Mouse (Mus musculus) stomach, postnatal 0 days (tissue): ENCODE results near the gene Pld4. TPM values are rescaled to one million over a fixed set of nuclear protein-coding genes. Genes with fewer than 3 reads are reported as not detected.

ENCODE experiments used
- ATAC-seq: fragments of 200-750 bp; cut with Nextera tagmentation; 2 replicates; pipeline ENCODE4 v1.8.0; 2017; ENCODE audit not compliant: low FRiP score, low TSS enrichment
- DNase-seq: peaks from one replicate; pipeline ENCODE4 v3.0.0-alpha.2; 2016; ENCODE audit warnings: low spot score
- H3K27ac ChIP-seq: fragments of 300-500 bp; sonication (generic); replicated peaks from 2 replicates; pipeline ENCODE4 v1.5.1; 2014; ENCODE audit warnings: mild to moderate bottlenecking, control low read depth
- H3K27me3 ChIP-seq: fragments of 300-500 bp; sonication (generic); 2 replicates; pipeline ENCODE4 v1.6.1; 2014; ENCODE audit warnings: low read length; ENCODE audit not compliant: control insufficient read depth, insufficient read depth
- H3K36me3 ChIP-seq: fragments of 300-500 bp; sonication (generic); 2 replicates; pipeline ENCODE4 v1.6.1; 2014; ENCODE audit warnings: low read length, mixed read lengths; ENCODE audit not compliant: control insufficient read depth, insufficient read depth
- H3K4me1 ChIP-seq: fragments of 300-500 bp; sonication (generic); replicated peaks from 2 replicates; pipeline ENCODE4 v1.6.1; 2014; ENCODE audit warnings: antibody characterized with exemption; ENCODE audit not compliant: control insufficient read depth, insufficient read depth
- H3K4me2 ChIP-seq: fragments of 300-500 bp; sonication (generic); replicated peaks from 2 replicates; pipeline ENCODE4 v1.6.1; 2014; ENCODE audit warnings: low read depth, mild to moderate bottlenecking, control low read depth, moderate library complexity
- H3K4me3 ChIP-seq: fragments of 300-500 bp; sonication (generic); 2 replicates; pipeline ENCODE4 v1.5.1; 2014; ENCODE audit warnings: low read depth, low read length, control low read depth
- H3K9ac ChIP-seq: fragments of 300-500 bp; sonication (generic); 2 replicates; pipeline ENCODE4 v1.6.1; 2014; ENCODE audit warnings: mild to moderate bottlenecking, low read length, control low read depth, mixed read lengths
- H3K9me3 ChIP-seq: fragments of 300-500 bp; sonication (generic); 2 replicates; pipeline ENCODE4 v1.6.1; 2016; ENCODE audit warnings: low read length; ENCODE audit not compliant: control insufficient read depth
- CTCF ChIP-seq: IDR thresholded peaks from 2 replicates; pipeline ENCODE4 v1.5.1; 2016; ENCODE audit warnings: antibody characterized with exemption, low read depth, mild to moderate bottlenecking, moderate library complexity
- EP300 ChIP-seq: optimal IDR thresholded peaks from 2 replicates; pipeline ENCODE3; 2016; ENCODE audit warnings: antibody characterized with exemption
- WGBS: fragments of 180-500 bp; shearing (Covaris S2); extraction: QIAGEN DNeasy Blood & Tissue Kit; methylation state at CpG from one replicate; pipeline ENCODE4 v1.1.7; 2014; 5-methylcytosine and 5-hydroxymethylcytosine counted together
- polyA plus RNA-seq: library from polyadenylated mRNA; unstranded; fragments of >200 nt; fragmentation: Nextera tagmentation; extraction: Ambion mirVana; gene quantifications from 2 replicates; pipeline ENCODE4 v1.2.1, GENCODE M21; 2015

The Pld4 gene
- polyA plus RNA-seq, 1 experiment from 2014 or later: 9.8 TPM

GRCm38 (mm10) chr12:112808212-112808586, 47.7 kb downstream of the Pld4 start:
- Histone ChIP-seq H3K27ac (peak overlapping the region; percentile 40; the same call in 1 of the 2 replicates), H3K4me1 (no peaks in the 10 kb centered on the region), H3K36me3 (no peaks in the 10 kb centered on the region; the same call in 1 of the 2 replicates), H3K9ac (peak overlapping the region; percentile 41; the same call in 1 of the 2 replicates), H3K4me3 (peak overlapping the region; percentile 64), H3K9me3 (no peaks in the 10 kb centered on the region), H3K27me3 (no peaks in the 10 kb centered on the region), H3K4me2 (peak overlapping the region; percentile 95)
- no peak for DNase-seq
- WGBS: 54% methylated on average over 5 of the region's 5 CpGs
- ATAC-seq: 0 out of 2 replicates have a peak, but pooled peaks have one; percentile 1
- TF ChIP-seq CTCF: no peak
- TF ChIP-seq EP300: no peak

GRCm38 (mm10) chr12:112808587-112809364, 48.3 kb downstream of the Pld4 start, which contains the start of gene Clba1:
Gene Clba1 (plus strand): TSS chr12:112808937.
- peak within 1 kb of the TSS; percentile 40; the same call in 1 of the 2 replicates for H3K27ac ChIP-seq
- no peaks in the 10 kb centered on the region for H3K9me3 ChIP-seq
- no peaks in the 10 kb centered on the region for H3K4me1 ChIP-seq
- H3K4me2 ChIP-seq: peak within 1 kb of the TSS; percentile 95
- H3K36me3 ChIP-seq: no peaks in the 10 kb centered on the region; the same call in 1 of the 2 replicates
- peak; percentile 88 for ATAC-seq
- 2% methylated on average over 53 of the region's 64 CpGs for WGBS
- H3K9ac ChIP-seq: peak within 1 kb of the TSS; percentile 68
- H3K27me3 ChIP-seq: no peaks in the 10 kb centered on the region
- TF ChIP-seq CTCF (peak; percentile 72), EP300 (no peak)
- H3K4me3 ChIP-seq: peak within 1 kb of the TSS; percentile 64
- peak; percentile 93 for DNase-seq

DNA sequence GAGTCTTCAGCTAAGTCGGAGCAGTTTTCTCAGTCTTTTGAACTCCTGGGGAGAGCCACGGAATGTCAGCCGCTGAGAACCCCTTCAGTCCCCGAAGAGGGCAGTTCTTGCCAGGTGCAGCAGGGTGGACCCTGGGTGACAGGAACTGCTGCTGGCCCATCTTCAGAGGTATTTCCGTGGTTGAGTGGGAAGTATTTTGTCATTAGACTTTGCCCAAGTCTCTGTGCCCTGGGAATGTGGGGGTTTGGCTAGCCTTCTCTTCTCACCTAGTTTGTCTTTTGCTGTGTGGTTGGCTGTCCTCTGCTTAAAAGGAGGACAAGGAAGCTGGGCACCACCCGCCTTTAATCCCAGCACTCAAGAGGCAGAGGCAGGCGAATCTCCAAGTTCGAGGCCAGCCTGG, 49.2 kb downstream of the Pld4 start:
- WGBS: 19% methylated on average over 8 of the region's 8 CpGs
- Histone ChIP-seq H3K4me3 (peak overlapping the region; percentile 64), H3K27me3 (no peaks in the 10 kb centered on the region), H3K9me3 (no peaks in the 10 kb centered on the region), H3K4me1 (no peaks in the 10 kb centered on the region), H3K9ac (peak overlapping the region; percentile 68), H3K36me3 (no peaks in the 10 kb centered on the region; the same call in 1 of the 2 replicates), H3K4me2 (peak overlapping the region; percentile 95), H3K27ac (no peak overlapping the region)
- ATAC-seq (no peak), DNase-seq (no peak)
- no peak for TF ChIP-seq EP300

DNA sequence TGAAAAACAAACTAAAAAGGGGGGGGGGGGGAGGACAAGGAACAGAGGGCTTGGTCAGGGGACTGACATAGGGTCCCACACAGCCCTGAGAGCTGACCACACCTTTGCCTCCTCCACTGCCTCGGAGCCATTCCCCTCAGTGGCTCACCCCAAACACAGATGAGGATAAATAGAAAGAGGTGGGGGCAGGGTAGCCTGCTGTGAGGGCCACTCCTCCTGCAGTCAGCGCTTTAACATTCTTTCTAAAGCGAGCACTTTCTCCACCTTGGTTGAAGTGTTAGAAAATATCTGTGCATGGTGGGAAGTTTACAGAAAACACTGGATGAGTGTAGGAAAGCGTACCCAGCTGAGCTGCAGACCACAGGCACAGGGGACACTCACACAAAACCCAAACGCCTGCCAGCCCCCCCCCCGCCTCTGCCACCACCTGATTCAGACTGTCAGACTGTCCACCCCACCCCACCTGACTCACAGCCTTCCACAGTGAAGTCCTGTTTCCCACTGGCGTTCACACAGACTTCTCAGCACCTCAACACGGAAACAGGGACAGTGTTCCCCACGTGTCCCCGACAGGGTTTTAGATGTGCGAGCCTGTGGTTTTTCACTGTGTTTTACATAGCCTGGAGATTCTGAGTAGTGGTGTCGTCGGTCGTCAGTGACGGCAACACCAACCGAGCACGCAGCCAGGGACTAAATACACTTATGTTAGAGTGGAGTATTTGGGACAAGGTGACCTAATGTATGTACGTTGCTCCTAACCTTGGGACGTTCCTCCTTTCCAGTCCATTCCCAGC, 49.8 kb downstream of the Pld4 start:
- no peak for TF ChIP-seq CTCF
- no peak for TF ChIP-seq EP300

DNA sequence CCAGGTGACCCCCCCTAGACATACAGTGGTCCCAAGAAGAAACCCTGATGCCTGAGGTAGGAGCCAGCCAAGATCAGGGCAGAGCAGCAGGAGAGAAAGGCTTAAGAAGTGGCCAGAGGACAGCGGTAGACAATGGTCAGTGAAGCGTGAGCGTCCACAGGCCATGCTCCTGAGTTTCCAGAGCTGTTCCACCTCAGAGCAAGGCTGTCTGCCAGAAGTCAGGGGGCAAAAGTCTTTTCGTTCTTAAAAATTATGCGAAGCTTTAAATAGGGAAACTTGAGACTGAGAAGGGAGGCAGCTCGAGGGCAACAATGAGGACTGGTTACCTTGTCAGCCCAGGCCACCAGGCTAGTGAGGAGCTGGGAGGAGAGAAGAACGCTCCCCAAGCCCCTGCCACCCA, 52.9 kb downstream of the Pld4 start:
- 93% methylated on average over 7 of the region's 7 CpGs for WGBS

More for the DNA sequence above, 49.8 kb downstream of the Pld4 start:
- Histone ChIP-seq H3K27me3 (no peaks in the 10 kb centered on the region), H3K36me3 (no peaks in the 10 kb centered on the region; the same call in 1 of the 2 replicates), H3K4me1 (no peaks in the 10 kb centered on the region), H3K4me3 (no peak overlapping the region), H3K4me2 (0 out of 2 replicates have a peak overlapping the region, but pooled peaks have one; percentile 95), H3K9me3 (no peaks in the 10 kb centered on the region), H3K27ac (no peak overlapping the region), H3K9ac (no peak overlapping the region)
- 56% methylated on average over 19 of the region's 19 CpGs for WGBS
- no peak for DNase-seq
- no peak for ATAC-seq

More for the DNA sequence above, 52.9 kb downstream of the Pld4 start:
- H3K4me3 ChIP-seq: no peak overlapping the region
- TF ChIP-seq CTCF (no peak), EP300 (no peak)
- ATAC-seq (no peak), DNase-seq (no peak)
- peaks cover 2% of the 10 kb centered on the region for H3K36me3 ChIP-seq
- no peaks in the 10 kb centered on the region for H3K9me3 ChIP-seq
- H3K4me2 ChIP-seq: no peak overlapping the region
- no peak overlapping the region for H3K9ac ChIP-seq
- H3K4me1 ChIP-seq: no peaks in the 10 kb centered on the region
- no peaks in the 10 kb centered on the region for H3K27me3 ChIP-seq
- H3K27ac ChIP-seq: no peak overlapping the region
